Mouse (Mus musculus) heart, postnatal 25 days (tissue): ENCODE measurements around the gene Fam155a. TPM values are rescaled to one million over a fixed set of nuclear protein-coding genes. Genes with fewer than 3 reads are reported as not detected.

Experiments used
- DNase-seq: peaks from one replicate; pipeline ENCODE4 v3.0.0; 2022; ENCODE audit warnings: low spot score
- intact Hi-C: fragments of 180-260 bp; cut with DNase I; formaldehyde crosslinking; loops from one replicate; pipeline ENCODE4 v1.15.1; 2025
- total RNA-seq, 2 experiments: library from RNA; stranded (reverse); gene quantifications; 2 replicates each; pipeline ENCODE4 v1.2.3; 2021

The Fam155a gene
- total RNA-seq, 2 experiments from 2014 or later = not detected

GRCm38 (mm10) chr8:9335933-9336303 is 435.0 kb downstream of the Fam155a start:
- no peak for DNase-seq
- intact Hi-C loops = no loop called here

GRCm38 (mm10) chr8:9335285-9335932 is 435.6 kb downstream of the Fam155a start:
- DNase-seq = no peak
- intact Hi-C loops = no loop called here

- no peak for DNase-seq
- intact Hi-C loops = no loop called here
Measured at GRCm38 (mm10) chr8:9332766-9333165, 438.2 kb downstream of the Fam155a start.

- intact Hi-C loops = no loop called here
- no peak for DNase-seq
Measured at GRCm38 (mm10) chr8:9309456-9309855, 461.5 kb downstream of the Fam155a start.

- DNase-seq = no peak
Measured at GRCm38 (mm10) chr8:9303526-9304135, 467.3 kb downstream of the Fam155a start.

GRCm38 (mm10) chr8:9295046-9295445 is 475.9 kb downstream of the Fam155a start:
- intact Hi-C loops = no loop called here
- DNase-seq = no peak

More at GRCm38 (mm10) chr8:9303526-9304135, 467.3 kb downstream of the Fam155a start:
- intact Hi-C loops = no loop called here

- DNase-seq = no peak
- intact Hi-C loops = no loop called here
Measured at GRCm38 (mm10) chr8:9292532-9292931, 478.4 kb downstream of the Fam155a start.

GRCm38 (mm10) chr8:9288015-9288729 is 482.8 kb downstream of the Fam155a start:
- DNase-seq = no peak

GRCm38 (mm10) chr8:9274117-9274516 is 496.8 kb downstream of the Fam155a start:
- intact Hi-C loops = no loop called here
- DNase-seq = no peak

More at GRCm38 (mm10) chr8:9288015-9288729, 482.8 kb downstream of the Fam155a start:
- intact Hi-C loops = no loop called here

GRCm38 (mm10) chr8:9264378-9264777 is 506.6 kb downstream of the Fam155a start:
- intact Hi-C loops = no loop called here
- DNase-seq = no peak

- no peak for DNase-seq
- intact Hi-C loops = no loop called here
Measured at GRCm38 (mm10) chr8:9261527-9261926, 509.4 kb downstream of the Fam155a start.

- DNase-seq = no peak
- intact Hi-C loops = no loop called here
Measured at GRCm38 (mm10) chr8:9255316-9255715, 515.6 kb downstream of the Fam155a start.

- DNase-seq = no peak
- intact Hi-C loops = no loop called here
Measured at GRCm38 (mm10) chr8:9252991-9253390, 518.0 kb downstream of the Fam155a start.

GRCm38 (mm10) chr8:9248109-9248821 is 522.7 kb downstream of the Fam155a start:
- intact Hi-C loops = no loop called here

GRCm38 (mm10) chr8:9245994-9246393 is 525.0 kb downstream of the Fam155a start:
- no peak for DNase-seq
- intact Hi-C loops = no loop called here

More at GRCm38 (mm10) chr8:9248109-9248821, 522.7 kb downstream of the Fam155a start:
- DNase-seq = no peak

GRCm38 (mm10) chr8:9240996-9241395 is 530.0 kb downstream of the Fam155a start:
- intact Hi-C loops = no loop called here
- DNase-seq = no peak

- intact Hi-C loops = no loop called here
- no peak for DNase-seq
Measured at GRCm38 (mm10) chr8:9239741-9240140, 531.2 kb downstream of the Fam155a start.

- intact Hi-C loops = no loop called here
- no peak for DNase-seq
Measured at GRCm38 (mm10) chr8:9238974-9239373, 532.0 kb downstream of the Fam155a start.

- DNase-seq = no peak
- intact Hi-C loops = loop anchor here (2.0 to 5.0 kb wide), 2 partner anchors 701 to 1169 kb away; no protein-coding TSS in a partner anchor
Measured at GRCm38 (mm10) chr8:9233326-9233919, 537.5 kb downstream of the Fam155a start.
